Mouse (Mus musculus): ENCODE data around the gene Rplp0. TPM values are rescaled to one million over a fixed set of nuclear protein-coding genes. Genes with fewer than 3 reads are reported as not detected.

Rplp0 gene
- total RNA-seq, 1 experiment, result 2,327 TPM

DNA sequence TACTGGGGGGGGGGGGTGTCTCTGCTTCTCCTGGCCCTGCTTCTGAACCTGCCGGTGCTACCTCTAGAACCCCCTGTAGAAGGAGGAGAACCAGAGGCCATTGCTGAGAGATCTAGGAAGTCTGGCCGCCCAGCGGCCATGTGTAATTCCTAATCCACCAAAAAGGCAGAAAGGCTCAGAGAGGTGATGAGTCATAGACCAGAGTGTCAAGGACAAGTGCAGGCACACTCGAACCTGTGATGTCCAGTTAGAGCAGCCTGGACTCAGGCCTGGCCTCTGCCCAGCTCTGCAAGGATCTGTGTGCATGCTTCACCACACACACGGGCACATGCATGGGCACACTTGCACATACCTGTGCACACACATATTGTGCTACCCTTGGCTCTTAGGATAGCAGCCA is 31.1 kb upstream of the Rplp0 start:
- Histone ChIP-seq H3K4me3 (ENCODE audit: insufficient read depth in 1 of 2, low read depth in 1 of 2, low read length in 2 of 2, poor library complexity in 1 of 2, severe bottlenecking in 1 of 2) (no peak overlapping the region), H3K36me3 (ENCODE audit: control insufficient read depth, insufficient read depth, low read length, poor library complexity, severe bottlenecking) (no peaks in the 10 kb centered on the region; the same call in 1 of the 2 replicates), H3K9me3 (ENCODE audit: control insufficient read depth, insufficient read depth, low read depth, low read length) (no peaks in the 10 kb centered on the region), H3K9ac (ENCODE audit: insufficient read depth, low read depth, low read length, poor library complexity, severe bottlenecking) (no peak overlapping the region), H3K4me1 (ENCODE audit: control insufficient read depth in 2 of 2, insufficient read depth in 2 of 2, low read length in 2 of 2, poor library complexity in 1 of 2) (peaks cover 15 to 31% of the 10 kb centered on the region in 2 experiments), H3K27ac (ENCODE audit: insufficient read depth, low read depth, low read length, poor library complexity, severe bottlenecking) (no peak overlapping the region)
- no peak for TF ChIP-seq MAFK (IDR thresholded peaks at IDR 0.05; ENCODE audit: insufficient read depth, low read depth, low read length)
- no peak for TF ChIP-seq ZNF384 (IDR thresholded peaks at IDR 0.05; ENCODE audit: low read depth, low read length)
- no peak for TF ChIP-seq HCFC1 (IDR thresholded peaks at IDR 0.05; ENCODE audit: borderline replicate concordance, insufficient read depth, low read length)
- no peak for TF ChIP-seq CHD2 (IDR thresholded peaks at IDR 0.05; ENCODE audit: low read depth, low read length)
- TF ChIP-seq ZC3H11A (IDR thresholded peaks at IDR 0.05; ENCODE audit: borderline replicate concordance, low read depth, low read length), result no peak
- in situ Hi-C loops (cut with MboI; ENCODE audit: low sequenced_read_pairs in 2 of 2, unreplicated experiment in 2 of 2), result no loop called here
- DNase-seq (ENCODE audit: low read depth, low spot score), result no peak

DNA sequence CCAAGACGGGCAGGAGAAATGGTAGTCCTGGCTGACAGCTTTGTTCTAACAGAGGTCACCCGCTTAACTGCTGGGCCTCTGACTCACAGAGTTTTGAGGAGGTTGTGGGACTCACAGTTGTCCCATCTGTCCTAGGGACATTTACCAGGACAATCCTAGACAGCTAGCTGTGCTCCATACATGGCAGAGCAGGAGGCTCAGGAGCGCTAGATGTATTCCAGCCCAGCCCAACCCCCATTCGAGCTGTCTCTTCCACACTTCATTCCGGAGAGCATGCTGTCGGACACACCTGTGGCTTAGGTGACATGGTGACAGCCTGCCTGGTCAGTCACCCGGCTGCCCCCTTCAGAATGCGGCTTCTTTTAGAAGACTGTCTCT is 29.9 kb upstream of the Rplp0 start:
- Histone ChIP-seq H3K27ac (ENCODE audit: insufficient read depth, low read depth, low read length, poor library complexity, severe bottlenecking) (no peak overlapping the region), H3K9me3 (ENCODE audit: control insufficient read depth, insufficient read depth, low read depth, low read length) (no peaks in the 10 kb centered on the region), H3K4me3 (ENCODE audit: insufficient read depth in 1 of 2, low read depth in 1 of 2, low read length in 2 of 2, poor library complexity in 1 of 2, severe bottlenecking in 1 of 2) (no peak overlapping the region), H3K36me3 (ENCODE audit: control insufficient read depth, insufficient read depth, low read length, poor library complexity, severe bottlenecking) (no peaks in the 10 kb centered on the region; the same call in 1 of the 2 replicates), H3K9ac (ENCODE audit: insufficient read depth, low read depth, low read length, poor library complexity, severe bottlenecking) (no peak overlapping the region), H3K4me1 (ENCODE audit: control insufficient read depth in 2 of 2, insufficient read depth in 2 of 2, low read length in 2 of 2, poor library complexity in 1 of 2) (peaks cover 15 to 30% of the 10 kb centered on the region in 2 experiments)
- DNase-seq (ENCODE audit: low read depth, low spot score), result no peak
- TF ChIP-seq ZNF384 (IDR thresholded peaks at IDR 0.05; ENCODE audit: low read depth, low read length), result no peak
- TF ChIP-seq ZC3H11A (IDR thresholded peaks at IDR 0.05; ENCODE audit: borderline replicate concordance, low read depth, low read length), result no peak
- TF ChIP-seq HCFC1 (IDR thresholded peaks at IDR 0.05; ENCODE audit: borderline replicate concordance, insufficient read depth, low read length), result no peak
- TF ChIP-seq MAFK (IDR thresholded peaks at IDR 0.05; ENCODE audit: insufficient read depth, low read depth, low read length), result no peak
- no peak for TF ChIP-seq CHD2 (IDR thresholded peaks at IDR 0.05; ENCODE audit: low read depth, low read length)
- in situ Hi-C loops (cut with MboI; ENCODE audit: low sequenced_read_pairs in 2 of 2, unreplicated experiment in 2 of 2), result no loop called here

DNA sequence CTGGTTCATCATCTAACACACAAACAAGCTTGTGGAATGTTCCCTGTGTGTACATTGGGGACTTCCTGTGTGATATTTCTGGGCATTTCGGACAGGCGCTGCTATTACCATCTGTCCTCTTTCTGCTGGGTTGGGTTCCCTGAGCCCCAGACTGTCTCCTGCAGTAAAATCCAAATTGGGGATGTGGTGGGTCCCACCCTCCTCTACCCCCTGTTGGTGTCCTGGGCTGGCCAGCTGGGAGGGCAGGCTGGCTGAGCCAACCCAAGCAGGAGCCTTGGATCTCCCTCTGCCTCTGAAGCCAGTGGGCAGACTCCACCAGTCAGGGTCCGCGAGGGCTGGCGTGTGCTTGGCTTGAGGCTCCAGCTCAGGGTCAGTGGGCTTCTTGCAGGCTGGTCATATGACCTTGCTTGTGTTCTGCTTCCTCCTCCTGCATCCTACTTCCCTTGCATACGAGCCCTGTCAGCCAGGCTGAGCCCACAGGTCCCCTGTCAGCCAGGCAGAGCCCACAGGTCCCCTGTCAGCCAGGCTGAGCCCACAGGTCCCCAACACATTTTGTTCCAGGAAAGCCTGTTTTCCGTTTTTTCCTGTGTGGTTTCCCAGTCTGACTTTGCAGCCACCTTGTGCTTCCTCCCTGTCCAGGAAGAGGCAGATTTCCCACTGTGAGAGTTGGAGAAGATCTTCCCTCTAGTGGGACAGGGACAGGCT is 29.4 kb upstream of the Rplp0 start:
- H3K27ac ChIP-seq (ENCODE audit: insufficient read depth, low read depth, low read length, poor library complexity, severe bottlenecking), result no peak overlapping the region
- no peak overlapping the region; the same call in 1 of the 2 replicates for H3K9ac ChIP-seq (ENCODE audit: insufficient read depth, low read depth, low read length, poor library complexity, severe bottlenecking)
- in situ Hi-C loops (cut with MboI; ENCODE audit: low sequenced_read_pairs in 2 of 2, unreplicated experiment in 2 of 2), result no loop called here
- H3K4me3 ChIP-seq (ENCODE audit: insufficient read depth in 1 of 2, low read depth in 1 of 2, low read length in 2 of 2, poor library complexity in 1 of 2, severe bottlenecking in 1 of 2), result no peak overlapping the region
- no peak for DNase-seq (ENCODE audit: low read depth, low spot score)
- peaks cover 18 to 30% of the 10 kb centered on the region in 2 experiments for H3K4me1 ChIP-seq (ENCODE audit: control insufficient read depth in 2 of 2, insufficient read depth in 2 of 2, low read length in 2 of 2, poor library complexity in 1 of 2)
- H3K9me3 ChIP-seq (ENCODE audit: control insufficient read depth, insufficient read depth, low read depth, low read length), result no peaks in the 10 kb centered on the region
- no peak for TF ChIP-seq MAFK (IDR thresholded peaks at IDR 0.05; ENCODE audit: insufficient read depth, low read depth, low read length)
- no peak for TF ChIP-seq HCFC1 (IDR thresholded peaks at IDR 0.05; ENCODE audit: borderline replicate concordance, insufficient read depth, low read length)
- no peak for TF ChIP-seq ZC3H11A (IDR thresholded peaks at IDR 0.05; ENCODE audit: borderline replicate concordance, low read depth, low read length)
- TF ChIP-seq CHD2 (IDR thresholded peaks at IDR 0.05; ENCODE audit: low read depth, low read length), result no peak
- no peak for TF ChIP-seq ZNF384 (IDR thresholded peaks at IDR 0.05; ENCODE audit: low read depth, low read length)
- H3K36me3 ChIP-seq (ENCODE audit: control insufficient read depth, insufficient read depth, low read length, poor library complexity, severe bottlenecking), result no peaks in the 10 kb centered on the region; the same call in 1 of the 2 replicates

DNA sequence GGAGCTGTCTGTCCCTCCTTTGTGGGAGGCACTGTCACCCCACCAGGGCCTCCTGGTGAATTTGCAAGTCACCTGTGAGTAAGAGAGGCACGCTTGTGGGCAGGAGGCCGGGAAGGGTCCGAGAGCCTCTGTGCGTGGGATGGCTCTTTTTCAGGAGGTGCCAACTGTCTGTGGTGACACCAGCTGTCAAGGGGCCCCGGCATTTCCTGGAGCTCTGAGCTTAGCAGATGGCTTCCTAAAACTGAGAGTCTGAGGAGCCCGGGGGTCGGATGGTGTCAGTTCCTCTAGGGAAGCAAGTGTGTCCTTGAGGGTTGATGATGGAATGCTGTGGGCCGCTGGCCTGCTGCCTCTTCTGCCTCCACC is 28.8 kb upstream of the Rplp0 start:
- TF ChIP-seq MAFK (IDR thresholded peaks at IDR 0.05; ENCODE audit: insufficient read depth, low read depth, low read length), result no peak
- TF ChIP-seq ZC3H11A (IDR thresholded peaks at IDR 0.05; ENCODE audit: borderline replicate concordance, low read depth, low read length), result no peak
- no peak for TF ChIP-seq CHD2 (IDR thresholded peaks at IDR 0.05; ENCODE audit: low read depth, low read length)
- no peak for TF ChIP-seq ZNF384 (IDR thresholded peaks at IDR 0.05; ENCODE audit: low read depth, low read length)
- no peak for TF ChIP-seq HCFC1 (IDR thresholded peaks at IDR 0.05; ENCODE audit: borderline replicate concordance, insufficient read depth, low read length)
- Histone ChIP-seq H3K36me3 (ENCODE audit: control insufficient read depth, insufficient read depth, low read length, poor library complexity, severe bottlenecking) (no peaks in the 10 kb centered on the region; the same call in 1 of the 2 replicates), H3K4me3 (ENCODE audit: insufficient read depth in 1 of 2, low read depth in 1 of 2, low read length in 2 of 2, poor library complexity in 1 of 2, severe bottlenecking in 1 of 2) (no peak overlapping the region), H3K27ac (ENCODE audit: insufficient read depth, low read depth, low read length, poor library complexity, severe bottlenecking) (no peak overlapping the region), H3K9me3 (ENCODE audit: control insufficient read depth, insufficient read depth, low read depth, low read length) (no peaks in the 10 kb centered on the region), H3K9ac (ENCODE audit: insufficient read depth, low read depth, low read length, poor library complexity, severe bottlenecking) (no peak overlapping the region; the same call in 1 of the 2 replicates), H3K4me1 (ENCODE audit: control insufficient read depth in 2 of 2, insufficient read depth in 2 of 2, low read length in 2 of 2, poor library complexity in 1 of 2) (peaks cover 21 to 35% of the 10 kb centered on the region in 2 experiments)
- no peak for DNase-seq (ENCODE audit: low read depth, low spot score)
- in situ Hi-C loops (cut with MboI; ENCODE audit: low sequenced_read_pairs in 2 of 2, unreplicated experiment in 2 of 2), result no loop called here
